Mouse (Mus musculus) heart, postnatal 25 days (tissue): ENCODE measurements around the gene Ifna6. TPM values are rescaled to one million over a fixed set of nuclear protein-coding genes. Genes with fewer than 3 reads are reported as not detected.

Source experiments
- DNase-seq: peaks from one replicate; pipeline ENCODE4 v3.0.0; 2022; ENCODE audit warnings: low spot score
- intact Hi-C: fragments of 180-260 bp; cut with DNase I; formaldehyde crosslinking; loops from one replicate; pipeline ENCODE4 v1.15.1; 2025
- total RNA-seq, 2 experiments: library from RNA; stranded (reverse); gene quantifications; 2 replicates each; pipeline ENCODE4 v1.2.3; 2021

The Ifna6 gene
- total RNA-seq, 2 experiments from 2014 or later = not detected

GRCm38 (mm10) chr4:88840058-88840457, 12.8 kb downstream of the Ifna6 start:
- DNase-seq = no peak
- intact Hi-C loops = no loop called here

GRCm38 (mm10) chr4:88841438-88841911, 14.3 kb downstream of the Ifna6 start, which contains the start of gene Ifna4:
Ifna4 (plus strand) TSS chr4:88841861.
- intact Hi-C loops = no loop called here
- DNase-seq = no peak

GRCm38 (mm10) chr4:88845334-88845733, 18.1 kb downstream of the Ifna6 start:
- intact Hi-C loops = no loop called here

GRCm38 (mm10) chr4:88849698-88850097, 22.5 kb downstream of the Ifna6 start, which contains the start of gene Ifna1:
Ifna1 (plus strand) TSS chr4:88850087.
- intact Hi-C loops = no loop called here
- DNase-seq = no peak

More at GRCm38 (mm10) chr4:88845334-88845733, 18.1 kb downstream of the Ifna6 start:
- no peak for DNase-seq

GRCm38 (mm10) chr4:88851026-88851763, 24.0 kb downstream of the Ifna6 start:
- intact Hi-C loops = no loop called here
- no peak for DNase-seq

GRCm38 (mm10) chr4:88859214-88859613, 32.0 kb downstream of the Ifna6 start:
- intact Hi-C loops = no loop called here
- no peak for DNase-seq

GRCm38 (mm10) chr4:88863309-88863708, 36.1 kb downstream of the Ifna6 start:
- intact Hi-C loops = no loop called here
- DNase-seq = no peak

- intact Hi-C loops = no loop called here
- no peak for DNase-seq
These were observed 37.4 kb downstream of the Ifna6 start for GRCm38 (mm10) chr4:88864599-88864998.

- intact Hi-C loops = no loop called here
- no peak for DNase-seq
These were observed 37.9 kb downstream of the Ifna6 start for GRCm38 (mm10) chr4:88865011-88865569.

GRCm38 (mm10) chr4:88867366-88867925, 40.2 kb downstream of the Ifna6 start:
- peak; percentile 35 for DNase-seq
- intact Hi-C loops = no loop called here

GRCm38 (mm10) chr4:88867926-88868911, 41.0 kb downstream of the Ifna6 start:
- DNase-seq = no peak
- intact Hi-C loops = no loop called here

GRCm38 (mm10) chr4:88872691-88873090, 45.5 kb downstream of the Ifna6 start:
- intact Hi-C loops = loop anchor here (1.0 to 10.0 kb wide), 3 partner anchors 64 to 652 kb away; no protein-coding TSS in a partner anchor
- DNase-seq = no peak

GRCm38 (mm10) chr4:88875435-88876095, 48.3 kb downstream of the Ifna6 start:
- intact Hi-C loops = loop anchor here (10.0 kb wide), 1 partner anchor 649 kb away; no protein-coding TSS in a partner anchor
- no peak for DNase-seq

- intact Hi-C loops = loop anchor here (10.0 kb wide), 1 partner anchor 648 kb away; no protein-coding TSS in a partner anchor
- no peak for DNase-seq
These were observed 49.3 kb downstream of the Ifna6 start for GRCm38 (mm10) chr4:88876520-88876919.

Other genes with a start within 250 kb of the Ifna6 start
- not detected for gene Ifna9, start 235.0 kb upstream of the Ifna6 start, total RNA-seq
- gene Ifna12, start 224.0 kb upstream of the Ifna6 start, total RNA-seq = not detected
- gene C87499, start 193.0 kb upstream of the Ifna6 start, total RNA-seq = not detected
- not detected for gene Ifna13, start 183.0 kb upstream of the Ifna6 start, total RNA-seq
- not detected for gene Ifna16, start 150.5 kb upstream of the Ifna6 start, total RNA-seq
- gene Ifna2, start 143.5 kb upstream of the Ifna6 start, total RNA-seq = not detected
- gene Ifnab, start 136.1 kb upstream of the Ifna6 start, total RNA-seq = not detected
- under 1 TPM; 0.50 to 0.57 TPM for gene Gm26566, start 105.6 kb upstream of the Ifna6 start, total RNA-seq
- gene Klhl9, start 105.0 kb upstream of the Ifna6 start, total RNA-seq = 10 to 100 TPM; 67.0 to 74.9 TPM
- gene Gm13271, start 72.5 kb upstream of the Ifna6 start, total RNA-seq = not detected
- gene Gm13283, start 67.3 kb upstream of the Ifna6 start, total RNA-seq = not detected
- gene Gm13290, start 53.6 kb upstream of the Ifna6 start, total RNA-seq = not detected
- not detected for gene Gm13289, start 50.5 kb upstream of the Ifna6 start, total RNA-seq
- not detected for gene Gm13272, start 47.6 kb upstream of the Ifna6 start, total RNA-seq
- gene Ifnz, start 45.3 kb upstream of the Ifna6 start, total RNA-seq = under 1 TPM in 1 of 2 experiments, not detected in 1; 0.18 TPM
- not detected for gene Gm13276, start 41.7 kb upstream of the Ifna6 start, total RNA-seq
- not detected for gene Gm13277, start 38.8 kb upstream of the Ifna6 start, total RNA-seq
- not detected for gene Gm13278, start 35.9 kb upstream of the Ifna6 start, total RNA-seq
- gene Gm13275, start 32.9 kb upstream of the Ifna6 start, total RNA-seq = not detected
- not detected for gene Gm13279, start 30.0 kb upstream of the Ifna6 start, total RNA-seq
- gene Gm13285, start 27.8 kb upstream of the Ifna6 start, total RNA-seq = under 1 TPM in 1 of 2 experiments, not detected in 1; 0.22 TPM
- not detected for gene Gm13287, start 24.2 kb upstream of the Ifna6 start, total RNA-seq
- gene Gm13288, start 21.9 kb upstream of the Ifna6 start, total RNA-seq = not detected
- not detected for gene Ifna7, start 11.2 kb upstream of the Ifna6 start, total RNA-seq
- not detected for gene Ifna11, start 7.5 kb upstream of the Ifna6 start, total RNA-seq
- gene Ifna5, start 8.1 kb downstream of the Ifna6 start, total RNA-seq = not detected
- gene Ifna4, start 14.4 kb downstream of the Ifna6 start, total RNA-seq = not detected
- gene Ifna1, start 22.7 kb downstream of the Ifna6 start, total RNA-seq = not detected
- gene Ifne, start 52.8 kb downstream of the Ifna6 start, total RNA-seq = not detected